Mouse (Mus musculus) liver, adult 2 months (tissue): Measurements from ENCODE around the gene Agr3.

Source experiments
- CTCF ChIP-seq: fragments of 200-500 bp; IDR thresholded peaks from 2 replicates; pipeline ENCODE4 v1.5.1; 2011; ENCODE audit warnings: low read depth, low read length, control low read depth
- POLR2A ChIP-seq: fragments of 200-500 bp; IDR thresholded peaks from 2 replicates; pipeline ENCODE4 v1.6.1; 2011; ENCODE audit warnings: low read length, control low read depth; ENCODE audit not compliant: insufficient read depth; ENCODE audit errors: extremely low read depth

GRCm38 (mm10) chr12:35890756-35891155, 34.7 kb upstream of the Agr3 start:
- no peak for TF ChIP-seq CTCF
- no peak for TF ChIP-seq POLR2A
